Mouse (Mus musculus) left cerebral cortex, postnatal 4 days (tissue): Measurements from ENCODE around the gene Tmem135. TPM values are rescaled to one million over a fixed set of nuclear protein-coding genes. Genes with fewer than 3 reads are reported as not detected.

Source experiments
- DNase-seq: peaks from one replicate; pipeline ENCODE4 v3.0.0-alpha.2; 2022
- intact Hi-C: fragments of 180-260 bp; cut with DNase I; formaldehyde crosslinking; loops from one replicate; pipeline ENCODE4 v1.15.1; 2025
- total RNA-seq, 2 experiments: library from RNA; stranded (reverse); gene quantifications; 2 replicates each; pipeline ENCODE4 v1.2.3; 2021

Tmem135 gene
- total RNA-seq, 2 experiments from 2014 or later = 49.4 to 54.6 TPM

DNA sequence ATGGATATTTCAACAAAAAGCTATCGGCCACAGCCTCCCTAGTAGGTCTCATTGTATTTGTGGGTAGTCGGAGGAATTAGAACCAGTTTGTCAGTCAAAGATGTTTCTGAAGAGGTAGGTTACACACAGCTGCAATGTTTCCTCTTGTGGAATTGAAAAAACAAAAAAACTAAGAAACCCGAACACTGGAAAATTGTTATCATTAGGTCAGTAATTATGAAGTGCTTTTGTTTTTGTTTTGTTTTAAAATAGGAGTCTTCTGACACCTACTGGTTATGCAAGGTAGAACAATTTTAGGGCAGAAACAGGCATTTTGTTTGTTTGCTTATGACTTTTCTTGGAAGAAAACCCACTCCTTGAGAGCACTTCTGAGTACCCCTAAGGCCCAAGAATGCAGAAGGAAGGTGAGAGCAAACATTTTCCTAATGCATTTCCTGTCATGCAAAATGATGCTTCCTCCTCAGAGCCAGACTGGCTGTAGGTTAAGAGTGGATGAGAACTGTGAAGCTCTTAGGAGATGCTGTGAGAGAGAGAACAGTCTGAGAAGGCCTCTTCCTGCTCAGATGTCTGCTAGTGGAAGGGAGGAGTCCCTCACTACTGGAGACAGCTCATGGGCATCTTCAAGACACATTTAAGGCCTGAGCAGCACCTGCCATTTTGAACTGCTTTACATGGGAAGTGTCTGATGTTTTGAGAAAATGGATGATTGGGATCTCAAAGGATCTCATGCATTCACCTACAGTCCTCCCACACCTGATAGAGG, 15.1 kb upstream of the Tmem135 start:
- DNase-seq = no peak
- intact Hi-C loops = loop anchor here (10.0 kb wide), 1 partner anchor 1834 kb away; the partner anchor contains the start of gene Grm5

GRCm38 (mm10) chr7:89418127-89418653, 14.2 kb upstream of the Tmem135 start:
- intact Hi-C loops = loop anchor here (10.0 kb wide), 1 partner anchor 1833 kb away; the partner anchor contains the start of gene Grm5
- DNase-seq = no peak

- intact Hi-C loops = loop anchor here (2.0 to 10.0 kb wide), 2 partner anchors 329 to 1833 kb away; partner anchors contain the start of gene Grm5
- DNase-seq = no peak
Measured at GRCm38 (mm10) chr7:89417707-89418106, 13.7 kb upstream of the Tmem135 start.

DNA sequence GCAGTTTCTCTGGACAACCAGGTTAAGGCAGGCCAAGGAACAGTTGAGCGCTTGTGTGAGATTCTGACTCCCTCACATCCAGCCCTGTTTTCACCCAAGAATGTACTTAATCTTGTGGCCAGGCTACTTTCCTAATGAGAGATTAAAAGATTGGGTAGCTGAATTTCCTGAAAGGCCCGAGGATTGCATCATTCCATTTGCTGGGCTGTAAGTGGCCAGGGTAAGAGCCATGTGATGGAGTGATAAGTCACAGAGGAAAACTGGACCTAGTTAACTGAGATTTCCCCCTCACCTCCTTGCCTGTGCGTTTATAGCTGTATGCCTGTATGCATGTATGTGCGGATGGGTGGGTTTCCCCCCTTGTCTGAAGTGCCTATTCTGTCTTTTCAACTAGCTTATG, 12.0 kb upstream of the Tmem135 start:
- DNase-seq = no peak
- intact Hi-C loops = loop anchor here (2.0 to 10.0 kb wide), 2 partner anchors 327 to 1831 kb away; partner anchors contain the start of gene Grm5

- intact Hi-C loops = loop anchor here (10.0 kb wide), 1 partner anchor 1827 kb away; the partner anchor contains the start of gene Grm5
- DNase-seq = no peak
Measured at GRCm38 (mm10) chr7:89412094-89412493, 8.1 kb upstream of the Tmem135 start.

GRCm38 (mm10) chr7:89411346-89411745, 7.3 kb upstream of the Tmem135 start:
- intact Hi-C loops = loop anchor here (10.0 kb wide), 1 partner anchor 1827 kb away; the partner anchor contains the start of gene Grm5
- DNase-seq = no peak

DNA sequence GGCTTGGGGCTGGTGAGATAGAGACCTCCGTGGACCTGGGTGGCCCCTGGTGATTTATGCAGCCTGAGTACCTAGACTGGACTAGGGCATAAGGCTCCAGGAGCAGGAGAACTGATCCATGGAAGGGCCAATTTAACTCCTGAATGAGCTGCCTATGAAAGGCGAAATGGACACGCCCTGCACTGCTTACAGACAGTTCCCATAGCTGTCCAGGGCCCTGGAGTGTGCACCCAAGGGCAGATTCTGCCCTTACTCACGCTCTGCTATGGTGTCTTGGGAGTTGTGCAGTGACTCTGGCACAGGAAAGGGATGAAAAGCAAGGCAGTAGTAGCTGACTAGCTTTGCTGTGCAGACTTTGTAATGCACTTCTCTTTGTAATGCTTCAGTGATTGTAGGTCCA, 6.3 kb upstream of the Tmem135 start:
- no peak for DNase-seq
- intact Hi-C loops = loop anchor here (10.0 kb wide), 1 partner anchor 1825 kb away; the partner anchor contains the start of gene Grm5

GRCm38 (mm10) chr7:89407006-89407940, 3.3 kb upstream of the Tmem135 start:
- intact Hi-C loops = loop anchor here (5.0 kb wide), 1 partner anchor 240 kb away; no protein-coding TSS in a partner anchor

DNA sequence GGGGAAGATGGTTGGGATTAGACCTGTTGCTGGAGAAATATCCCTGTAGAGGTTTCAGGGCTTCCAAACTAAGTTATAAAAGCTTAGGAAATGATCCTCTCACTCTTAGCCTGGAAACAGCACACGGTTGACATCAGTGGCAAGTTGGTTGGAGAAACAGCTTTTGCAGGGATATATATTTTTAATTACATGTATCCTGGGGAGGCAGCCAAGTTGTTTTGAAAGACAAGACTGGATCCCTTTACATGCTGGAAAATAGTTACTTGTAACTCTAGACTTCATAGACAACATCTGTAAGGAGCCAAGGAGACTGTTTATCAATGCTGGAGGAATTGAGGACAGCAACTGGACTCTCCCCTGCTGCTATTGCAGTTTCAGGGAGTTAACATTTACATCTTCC, 2.0 kb upstream of the Tmem135 start:
- intact Hi-C loops = loop anchor here (5.0 kb wide), 1 partner anchor 239 kb away; no protein-coding TSS in a partner anchor
- DNase-seq = no peak

More at GRCm38 (mm10) chr7:89407006-89407940, 3.3 kb upstream of the Tmem135 start:
- DNase-seq = no peak

DNA sequence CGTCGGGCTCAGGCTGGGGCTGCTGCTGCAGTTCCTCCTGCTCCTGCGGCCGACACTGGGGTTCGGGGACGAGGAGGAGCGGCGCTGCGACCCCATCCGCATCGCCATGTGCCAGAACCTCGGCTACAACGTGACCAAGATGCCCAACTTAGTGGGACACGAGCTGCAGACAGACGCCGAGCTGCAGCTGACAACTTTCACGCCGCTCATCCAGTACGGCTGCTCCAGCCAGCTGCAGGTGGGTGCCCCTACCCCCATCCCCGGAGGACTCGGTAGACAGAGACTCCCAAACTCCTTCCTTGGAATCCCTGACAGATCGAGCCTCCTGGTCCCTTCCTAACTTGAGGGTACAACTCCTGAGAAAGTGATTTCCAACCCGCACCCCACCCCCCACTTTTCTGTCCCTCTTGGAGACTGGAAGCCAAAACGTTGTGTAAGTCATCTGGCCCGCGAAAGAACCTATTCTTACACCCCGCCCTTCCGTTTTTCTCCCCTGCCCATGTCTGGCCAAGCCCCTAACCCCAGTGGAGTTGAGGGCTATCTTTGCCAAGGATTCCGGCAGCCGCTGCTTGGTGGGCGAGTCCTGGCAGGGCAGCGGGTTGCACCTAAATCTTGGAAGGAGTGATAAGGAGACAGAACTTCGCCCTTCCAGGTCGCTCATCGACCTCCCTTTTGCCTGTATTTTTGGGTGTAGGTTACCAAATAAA, 865 bp upstream of the Tmem135 start:
- intact Hi-C loops = loop anchor here (5.0 kb wide), 1 partner anchor 238 kb away; no protein-coding TSS in a partner anchor
- DNase-seq = peak; percentile 14

DNA sequence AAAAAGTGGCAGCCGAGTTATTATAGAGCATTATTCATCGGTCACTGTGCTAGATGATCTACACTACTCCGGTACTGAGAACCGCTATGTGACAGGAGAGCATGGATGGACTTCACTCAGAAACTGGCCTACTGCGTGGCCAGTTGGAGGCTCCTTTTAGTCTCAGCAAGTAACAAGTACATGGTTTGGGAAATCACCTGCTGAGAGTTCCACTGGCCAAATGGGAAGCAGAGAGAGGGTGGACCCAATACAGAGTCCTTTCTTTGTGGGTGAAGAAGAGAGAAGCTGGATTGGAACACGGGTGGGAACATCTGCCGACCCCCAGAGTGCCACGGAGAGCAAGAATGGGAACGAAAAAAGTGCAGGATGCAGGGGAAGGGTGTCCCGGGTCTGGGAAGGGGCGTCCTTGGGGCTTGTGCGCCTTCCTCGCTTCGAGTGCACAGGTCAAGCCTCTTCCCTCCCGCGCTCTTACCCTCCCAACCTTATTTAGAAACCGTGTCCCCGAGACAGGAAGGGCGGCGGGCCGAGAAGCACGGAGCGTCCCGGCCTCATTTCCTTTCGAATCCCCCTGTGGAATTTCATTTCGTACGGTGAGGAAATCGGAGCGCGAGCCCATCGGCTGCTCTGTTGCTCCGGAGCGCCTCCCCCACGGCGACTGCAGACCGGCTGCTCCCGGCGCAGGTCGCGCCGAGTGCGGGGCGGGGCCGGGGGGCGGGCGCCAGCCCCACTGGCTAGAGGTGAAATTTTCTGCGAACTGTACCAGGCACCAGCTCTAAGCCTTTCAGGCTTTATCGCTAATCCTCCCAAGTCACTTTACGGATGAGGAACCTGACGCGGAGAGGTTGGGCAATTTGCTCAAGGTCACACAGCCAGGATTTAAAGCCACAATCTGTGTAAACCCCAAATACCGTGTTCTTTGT, 709 bp downstream of the Tmem135 start:
- intact Hi-C loops = no loop called here

DNA sequence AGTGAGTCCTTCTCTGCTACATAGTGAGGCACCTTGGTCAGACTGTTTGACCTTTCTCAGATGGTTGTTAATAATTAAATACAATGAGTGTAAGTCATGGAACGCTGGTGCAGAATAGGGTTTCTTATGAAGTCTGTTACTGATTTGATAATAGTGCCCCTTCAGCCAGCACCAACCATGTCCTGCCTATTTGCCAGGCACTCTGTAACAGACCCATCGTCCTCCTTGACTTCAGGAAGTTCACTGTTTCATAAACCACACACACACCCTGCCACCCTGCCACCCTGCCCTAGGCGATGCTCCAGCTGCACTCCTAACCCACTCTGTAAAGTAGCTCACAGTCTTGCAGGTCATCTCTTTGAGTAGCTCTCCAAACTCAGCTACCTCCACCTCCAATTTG, 2.1 kb downstream of the Tmem135 start:
- intact Hi-C loops = no loop called here
- no peak for DNase-seq

More for the DNA sequence above, 709 bp downstream of the Tmem135 start:
- DNase-seq = peak; percentile 59

GRCm38 (mm10) chr7:89401136-89401858, 2.7 kb downstream of the Tmem135 start:
- intact Hi-C loops = no loop called here
- DNase-seq = no peak

- no peak for DNase-seq
- intact Hi-C loops = no loop called here
Measured at GRCm38 (mm10) chr7:89400721-89401120, 3.3 kb downstream of the Tmem135 start.

DNA sequence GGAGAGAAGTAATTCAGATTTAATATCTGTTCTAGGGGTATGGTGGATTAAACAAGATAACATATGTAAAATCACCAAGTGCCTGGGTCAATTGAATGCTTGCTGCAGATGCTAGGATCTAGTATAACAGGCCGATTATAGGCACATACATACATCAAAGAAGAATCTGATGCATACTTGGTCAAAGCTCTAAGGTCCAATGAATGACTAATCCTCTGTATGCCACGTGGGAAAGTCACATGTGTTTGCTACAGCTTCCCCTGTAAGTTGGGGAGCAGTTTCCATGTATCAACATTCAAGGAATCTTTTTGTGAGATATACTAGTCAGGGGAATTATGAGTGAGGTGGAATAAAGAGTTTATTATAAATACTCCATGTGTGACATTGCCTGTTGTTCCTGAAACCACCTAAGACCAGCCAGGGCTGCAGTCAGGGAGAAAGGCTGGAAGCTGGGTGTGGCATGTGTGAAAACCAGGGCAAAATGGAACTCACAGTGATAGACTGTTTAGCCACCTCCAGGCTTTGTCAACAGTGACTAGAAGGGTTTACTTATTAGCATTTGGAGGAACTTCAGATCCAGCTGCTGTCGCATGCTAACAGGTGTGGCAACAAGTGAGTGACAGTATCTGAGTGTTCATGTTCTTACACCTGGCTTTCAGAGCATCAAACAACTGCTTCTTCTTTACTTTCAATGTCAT, 6.0 kb downstream of the Tmem135 start:
- intact Hi-C loops = no loop called here
- no peak for DNase-seq

DNA sequence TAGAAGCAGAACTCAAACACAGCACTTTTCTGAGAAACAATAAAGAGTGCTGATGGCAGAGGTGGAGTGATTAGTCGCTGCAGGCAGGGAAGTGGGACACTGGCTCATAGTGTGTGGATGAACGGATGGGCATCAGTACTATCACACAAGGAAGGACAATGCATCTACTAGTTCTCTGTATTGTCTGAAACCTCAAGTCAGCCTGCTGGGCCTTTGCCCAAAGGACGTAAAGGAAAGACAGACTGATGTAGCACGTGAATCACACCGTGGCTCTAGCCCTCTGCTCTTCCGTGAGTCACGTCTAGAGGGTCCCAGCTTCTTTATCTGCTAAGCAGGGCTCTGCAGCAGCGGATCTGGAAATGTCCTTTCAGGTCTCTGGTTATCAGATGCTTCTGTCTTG, 7.6 kb downstream of the Tmem135 start:
- intact Hi-C loops = no loop called here
- no peak for DNase-seq

GRCm38 (mm10) chr7:89395399-89395798, 8.6 kb downstream of the Tmem135 start:
- no peak for DNase-seq
- intact Hi-C loops = no loop called here

GRCm38 (mm10) chr7:89392825-89393224, 11.2 kb downstream of the Tmem135 start:
- intact Hi-C loops = no loop called here
- DNase-seq = no peak
